Mouse (Mus musculus) gastrocnemius, adult 18-20 months (tissue): ENCODE data around the gene Trpc2. TPM values are rescaled to one million over a fixed set of nuclear protein-coding genes. Genes with fewer than 3 reads are reported as not detected.
"Not testable (repeated sequence)": the region's sequence is repeated elsewhere in the genome, so short reads cannot be mapped to it uniquely, and the experiment has no call there.

ENCODE experiments used
- DNase-seq: peaks from one replicate; pipeline ENCODE4 v3.0.0; 2021; ENCODE audit warnings: low spot score
- long read RNA-seq, 2 experiments: library from polyadenylated mRNA; stranded (forward); transcript quantifications; one replicate each; pipeline ENCODE4 v2.0.0; 2021
- total RNA-seq, 2 experiments: library from RNA; stranded (reverse); gene quantifications; 2 replicates each; pipeline ENCODE4 v1.2.3; 2021

Gene Trpc2
- total RNA-seq, result under 1 TPM; 0.23 to 0.31 TPM
- long read RNA-seq, experiment 1, partial matches to known transcripts, result 1 of 1 reads
- long read RNA-seq, experiment 1, other reads (novel, unspliced or antisense), result 0 of 1 reads
- long read RNA-seq, experiment 2, result 0 reads

- no peak for DNase-seq
Measured at GRCm38 (mm10) chr7:102082816-102083215, at the start of gene Trpc2. Trpc2 (plus strand) TSS chr7:102083116.

- no peak for DNase-seq
Measured at GRCm38 (mm10) chr7:102034904-102035303, 48.0 kb upstream of the Trpc2 start.

- DNase-seq, result no peak
Measured at GRCm38 (mm10) chr7:102035534-102035933, 47.4 kb upstream of the Trpc2 start.

- DNase-seq, result no peak
Measured at GRCm38 (mm10) chr7:102037318-102037717, 45.6 kb upstream of the Trpc2 start.

- DNase-seq, result no peak
Measured at GRCm38 (mm10) chr7:102042314-102042713, 40.6 kb upstream of the Trpc2 start.

DNA sequence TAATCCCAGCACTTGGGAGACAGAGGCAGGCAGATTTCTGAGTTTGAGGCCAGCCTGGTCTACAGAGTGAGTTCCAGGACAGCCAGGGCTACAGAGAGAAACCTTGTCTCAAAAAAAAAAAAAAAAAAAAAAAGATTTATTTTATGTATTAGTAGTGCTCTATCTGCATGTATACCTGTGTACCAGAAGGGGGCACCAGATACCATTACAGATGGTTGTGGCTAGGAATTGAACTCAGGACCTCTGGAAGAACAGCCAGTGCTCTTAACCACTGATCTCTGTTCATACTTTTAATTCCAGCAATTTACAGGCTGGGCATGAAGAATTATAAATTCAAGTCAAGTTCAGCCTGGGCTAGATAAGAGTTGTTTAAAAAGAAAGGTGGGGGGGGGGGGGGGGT is 34.4 kb upstream of the Trpc2 start:
- DNase-seq, result not testable (repeated sequence)

DNA sequence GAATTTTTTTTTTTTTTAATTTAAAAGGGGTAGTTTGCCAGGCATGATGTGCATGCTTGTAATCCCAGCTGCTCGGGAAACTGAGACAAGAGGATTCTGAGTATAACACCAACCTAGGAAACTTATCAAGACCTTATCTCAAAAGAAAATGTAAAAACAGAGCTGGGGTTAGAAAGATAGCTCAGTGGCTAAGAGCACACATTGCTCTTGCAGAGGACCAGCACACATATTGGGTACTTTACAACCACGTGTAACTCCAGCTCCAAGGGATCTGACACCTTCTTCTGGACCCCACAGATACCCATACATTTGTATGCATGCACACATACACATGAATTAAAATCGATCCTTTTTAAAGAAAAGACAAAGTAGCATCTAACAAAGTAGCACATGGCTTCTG is 21.6 kb upstream of the Trpc2 start:
- DNase-seq, result no peak

DNA sequence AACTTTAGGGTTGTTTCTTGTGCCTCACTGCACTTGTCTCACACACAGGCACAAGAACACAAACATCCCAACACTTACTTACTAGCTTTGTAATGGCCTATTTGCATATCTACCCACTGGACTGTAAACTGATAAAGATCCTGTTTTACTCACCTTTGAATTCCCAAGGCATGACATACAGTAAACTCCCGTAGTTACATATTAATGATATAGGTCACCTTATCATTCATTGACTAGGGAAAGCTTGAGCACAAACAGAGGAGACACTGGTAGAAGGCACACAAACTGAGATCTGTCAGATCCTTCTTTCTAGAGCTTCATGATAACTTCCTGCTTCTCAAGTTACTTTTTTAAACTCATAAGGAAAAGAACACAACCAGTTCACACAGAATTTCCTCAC is 20.7 kb upstream of the Trpc2 start:
- DNase-seq, result no peak

GRCm38 (mm10) chr7:102063891-102064290 is 19.0 kb upstream of the Trpc2 start:
- DNase-seq, result no peak

GRCm38 (mm10) chr7:102064655-102065045 is 18.3 kb upstream of the Trpc2 start:
- no peak for DNase-seq

- DNase-seq, result peak; percentile 93
Measured at GRCm38 (mm10) chr7:102065046-102065891, 17.6 kb upstream of the Trpc2 start, which contains the start of the genes Rnf121, Xndc1 and Xntrpc. Rnf121 (minus strand) TSS chr7:102065469. Xndc1 (plus strand) TSS chr7:102065511. Xntrpc (plus strand) TSS chr7:102065713.

GRCm38 (mm10) chr7:102066363-102066762 is 16.6 kb upstream of the Trpc2 start:
- DNase-seq, result no peak

GRCm38 (mm10) chr7:102076714-102077296 is 6.1 kb upstream of the Trpc2 start:
- DNase-seq, result no peak

DNA sequence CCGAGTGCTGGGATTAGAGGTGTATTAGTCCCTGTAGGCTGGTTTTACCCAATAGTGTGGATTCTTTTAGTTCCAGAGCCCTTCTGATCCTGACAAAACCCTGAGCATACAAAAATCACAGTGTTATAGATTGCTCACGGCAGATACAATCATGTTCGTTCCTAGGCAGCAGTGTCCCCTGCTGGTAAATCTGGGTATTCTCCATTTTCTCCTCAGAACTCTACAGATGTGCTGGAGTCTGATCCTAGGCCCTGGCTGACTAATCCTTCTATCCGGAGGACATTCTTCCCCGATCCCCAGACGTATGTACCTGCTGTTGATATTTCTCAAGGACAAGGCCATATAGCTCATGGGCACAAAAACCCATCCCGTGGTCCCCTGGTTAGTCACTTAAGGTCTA is 4.4 kb upstream of the Trpc2 start:
- DNase-seq, result no peak

- no peak for DNase-seq
Measured at GRCm38 (mm10) chr7:102080311-102080710, 2.6 kb upstream of the Trpc2 start.

DNA sequence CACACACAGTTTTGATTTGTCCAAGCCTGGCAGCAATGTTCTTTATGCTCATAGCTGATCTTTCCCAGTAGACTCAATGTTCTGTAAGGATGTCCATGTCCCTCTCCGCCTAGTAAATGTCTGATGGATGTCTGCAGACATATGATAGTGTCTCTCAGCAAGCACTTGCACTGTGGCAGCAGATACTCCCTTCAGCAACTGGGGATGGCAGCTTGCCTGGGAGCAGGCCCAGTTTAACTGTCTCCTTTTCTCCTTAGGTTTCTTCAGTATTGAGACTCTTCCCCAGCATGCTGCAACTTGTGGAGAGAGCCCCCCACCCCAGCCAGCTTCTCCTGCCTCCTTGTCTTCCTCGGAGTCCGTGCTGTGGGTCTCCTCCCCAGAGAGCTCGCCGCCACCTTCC is 1.1 kb upstream of the Trpc2 start:
- peak; percentile 69 for DNase-seq

- no peak for DNase-seq
Measured at GRCm38 (mm10) chr7:102084041-102084696, 1.3 kb downstream of the Trpc2 start.

GRCm38 (mm10) chr7:102087336-102087735 is 4.4 kb downstream of the Trpc2 start:
- no peak for DNase-seq

- DNase-seq, result peak; percentile 67
Measured at GRCm38 (mm10) chr7:102099760-102100661, 17.1 kb downstream of the Trpc2 start.

DNA sequence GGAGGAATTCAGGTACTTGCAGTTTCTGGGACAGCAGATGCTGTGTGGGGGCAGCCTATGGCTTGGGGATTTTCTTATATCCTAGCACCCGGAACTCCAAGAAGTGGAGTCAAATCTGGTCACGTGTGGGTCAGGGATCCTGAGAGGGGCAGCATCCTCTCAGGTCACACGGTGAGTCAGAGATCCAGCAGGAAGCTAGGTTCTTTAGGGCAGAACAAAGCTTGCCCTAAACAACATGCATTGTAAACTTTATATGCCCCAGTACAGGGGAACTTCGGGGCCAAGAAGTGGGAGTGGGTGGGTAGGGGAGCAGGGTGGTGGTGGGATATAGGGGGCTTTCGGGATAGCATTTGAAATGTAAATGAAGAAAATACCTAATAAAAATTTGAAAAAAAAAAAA is 18.0 kb downstream of the Trpc2 start:
- DNase-seq, result no peak

- peak; percentile 77 for DNase-seq
Measured at GRCm38 (mm10) chr7:102101487-102101886, 18.6 kb downstream of the Trpc2 start, which contains the start of gene Art1. Art1 (plus strand) TSS chr7:102101743.
